Mouse (Mus musculus): ENCODE measurements around the gene Slc2a10. TPM values are rescaled to one million over a fixed set of nuclear protein-coding genes. Genes with fewer than 3 reads are reported as not detected.
"Not testable (repeated sequence)": the region's sequence is repeated elsewhere in the genome, so short reads cannot be mapped to it uniquely, and the experiment has no call there.

Gene Slc2a10
- total RNA-seq, 2 experiments from 2014 or later = 1.3 to 1.4 TPM

DNA sequence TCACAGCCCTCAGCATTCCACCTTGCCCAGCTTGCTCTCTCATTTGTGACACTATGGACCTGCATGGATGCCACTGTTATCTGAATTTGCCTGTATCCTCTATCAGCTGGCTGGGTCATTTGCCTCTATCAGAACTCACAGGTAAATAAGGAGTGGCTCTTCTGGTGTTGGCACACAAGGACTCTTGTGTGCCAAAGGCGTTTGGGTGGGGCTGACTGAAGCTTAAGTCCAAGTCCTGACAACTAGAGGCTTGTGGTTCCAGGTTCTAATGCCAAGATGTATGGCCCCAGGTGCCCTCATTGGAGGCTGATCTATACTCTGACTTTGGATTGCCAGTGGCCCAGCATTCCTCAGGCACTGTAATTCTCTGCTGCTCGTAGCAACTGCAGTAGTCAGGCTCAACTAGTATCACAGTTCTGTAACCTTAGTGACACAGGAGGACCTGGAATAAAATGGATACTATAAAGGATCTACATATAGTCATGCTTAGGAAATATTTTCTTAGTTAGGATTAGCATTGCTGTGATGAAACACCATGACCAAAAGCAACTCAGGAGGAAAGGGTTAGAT is 5.8 kb upstream of the Slc2a10 start:
- no peak for DNase-seq
- intact Hi-C loops (cut with DNase I) = no loop called here

DNA sequence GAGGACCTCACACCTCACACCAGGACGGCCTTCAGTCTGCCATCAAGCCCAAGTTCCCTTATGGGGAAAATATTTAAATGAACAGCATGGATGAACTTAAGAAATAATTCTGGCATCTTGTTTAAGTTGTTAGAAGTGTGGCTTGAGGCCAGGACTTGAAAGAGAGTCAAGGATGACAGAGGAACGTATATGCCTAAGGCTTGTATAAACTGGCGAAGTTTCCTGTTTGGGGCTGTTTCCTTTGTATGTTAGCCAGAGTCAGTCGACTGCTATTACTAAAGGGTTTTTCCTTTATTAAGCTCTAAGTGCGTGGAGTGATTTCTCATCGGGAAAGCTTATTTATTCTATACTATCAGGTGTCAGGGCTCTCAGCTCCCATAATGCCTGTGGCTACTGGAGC is 4.8 kb upstream of the Slc2a10 start:
- intact Hi-C loops (cut with DNase I) = no loop called here
- no peak for DNase-seq

DNA sequence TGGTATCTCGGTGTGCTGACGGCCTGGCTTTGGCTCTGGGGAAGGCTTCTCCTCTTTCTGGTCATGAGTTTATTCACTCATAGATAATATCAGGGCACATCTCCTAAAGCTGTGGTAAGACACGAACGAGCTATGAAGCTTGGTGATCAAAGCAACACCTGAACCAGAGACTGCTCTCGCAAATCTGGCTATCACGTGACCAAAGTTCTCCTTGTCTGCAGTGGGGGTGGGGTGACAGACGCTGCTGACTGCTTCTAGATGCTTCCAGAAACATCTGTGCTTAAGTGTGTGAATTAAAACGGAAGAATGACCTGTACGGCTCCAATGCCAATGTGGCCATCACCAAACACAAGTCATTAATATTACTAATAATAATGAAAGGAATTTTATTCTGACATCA is 6.1 kb downstream of the Slc2a10 start:
- intact Hi-C loops (cut with DNase I) = no loop called here
- no peak for DNase-seq

DNA sequence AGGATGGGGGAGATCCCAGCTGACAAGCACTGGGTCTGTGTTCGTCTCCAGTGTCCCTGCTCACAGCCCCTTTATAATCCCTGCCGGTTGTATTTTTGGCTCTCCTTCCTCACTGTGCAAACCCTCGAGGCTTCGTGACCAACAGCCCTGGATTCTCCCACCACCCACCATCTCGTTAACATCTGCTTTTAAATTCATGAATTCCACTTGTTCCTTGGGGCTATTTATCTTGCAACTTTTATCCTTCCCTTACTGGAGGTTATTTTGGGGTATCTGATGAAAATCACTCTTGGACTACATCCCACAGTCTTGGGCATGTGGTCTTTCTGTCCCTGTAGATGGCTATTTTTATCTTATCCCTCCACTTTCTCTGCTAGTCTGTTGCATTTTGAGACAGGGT is 6.9 kb downstream of the Slc2a10 start:
- no peak for DNase-seq
- intact Hi-C loops (cut with DNase I) = no loop called here

DNA sequence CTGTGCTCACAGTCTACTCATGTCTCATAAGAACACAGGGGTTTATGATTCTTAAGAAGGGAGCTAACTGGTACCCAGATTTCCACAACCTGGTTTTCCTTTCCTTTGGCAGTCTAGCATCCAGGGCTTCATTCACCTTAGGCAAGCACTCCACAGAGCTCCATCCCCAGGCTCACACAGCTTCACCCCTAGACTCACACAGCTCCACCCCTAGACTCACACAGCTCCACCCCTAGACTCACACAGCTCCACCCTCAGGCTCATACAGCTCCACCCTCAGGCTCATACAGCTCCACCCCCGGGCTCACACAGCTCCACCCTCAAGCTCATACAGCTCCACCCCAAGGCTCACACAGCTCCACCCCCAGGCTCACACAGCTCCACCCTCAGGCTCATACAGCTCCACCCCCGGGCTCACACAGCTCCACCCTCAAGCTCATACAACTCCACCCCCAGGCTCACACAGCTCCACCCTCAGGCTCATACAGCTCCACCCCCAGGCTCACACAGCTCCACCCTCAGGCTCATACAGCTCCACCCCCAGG is 7.4 kb downstream of the Slc2a10 start:
- DNase-seq; intact Hi-C loops (cut with DNase I): not testable (repeated sequence)

DNA sequence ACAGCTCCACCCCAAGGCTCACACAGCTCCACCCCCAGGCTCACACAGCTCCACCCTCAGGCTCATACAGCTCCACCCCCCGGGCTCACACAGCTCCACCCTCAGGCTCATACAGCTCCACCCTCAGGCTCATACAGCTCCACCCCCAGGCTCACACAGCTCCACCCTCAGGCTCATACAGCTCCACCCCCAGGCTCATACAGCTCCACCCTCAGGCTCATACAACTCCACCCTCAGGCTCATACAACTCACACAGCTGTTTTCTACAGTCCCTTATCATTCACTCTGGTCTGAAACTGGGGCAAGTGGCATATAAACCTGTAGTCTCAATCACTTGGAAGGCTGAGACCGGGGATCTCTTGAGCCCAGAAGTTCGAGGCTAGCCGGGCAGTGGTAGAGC is 7.9 kb downstream of the Slc2a10 start:
- intact Hi-C loops (cut with DNase I); DNase-seq: not testable (repeated sequence)

DNA sequence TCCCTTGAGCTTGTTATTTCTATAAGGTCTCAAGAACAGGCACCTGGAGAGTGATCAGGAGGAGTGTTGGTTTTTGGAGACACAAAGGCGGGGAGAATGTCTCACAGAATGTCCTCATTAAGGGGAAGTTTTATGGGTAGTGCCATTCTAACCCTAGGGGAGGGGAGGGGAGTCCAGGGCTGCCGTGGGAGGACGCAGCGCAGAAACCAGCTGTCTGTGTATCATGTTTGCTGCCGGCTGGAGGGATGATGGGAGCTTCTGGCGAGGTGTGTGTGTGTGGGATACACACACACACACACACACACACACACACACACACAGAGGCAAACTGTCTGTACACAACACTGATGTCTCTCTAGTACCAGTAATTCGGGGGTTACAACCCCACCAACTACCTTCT is 8.8 kb downstream of the Slc2a10 start:
- intact Hi-C loops (cut with DNase I) = no loop called here
- DNase-seq = no peak

DNA sequence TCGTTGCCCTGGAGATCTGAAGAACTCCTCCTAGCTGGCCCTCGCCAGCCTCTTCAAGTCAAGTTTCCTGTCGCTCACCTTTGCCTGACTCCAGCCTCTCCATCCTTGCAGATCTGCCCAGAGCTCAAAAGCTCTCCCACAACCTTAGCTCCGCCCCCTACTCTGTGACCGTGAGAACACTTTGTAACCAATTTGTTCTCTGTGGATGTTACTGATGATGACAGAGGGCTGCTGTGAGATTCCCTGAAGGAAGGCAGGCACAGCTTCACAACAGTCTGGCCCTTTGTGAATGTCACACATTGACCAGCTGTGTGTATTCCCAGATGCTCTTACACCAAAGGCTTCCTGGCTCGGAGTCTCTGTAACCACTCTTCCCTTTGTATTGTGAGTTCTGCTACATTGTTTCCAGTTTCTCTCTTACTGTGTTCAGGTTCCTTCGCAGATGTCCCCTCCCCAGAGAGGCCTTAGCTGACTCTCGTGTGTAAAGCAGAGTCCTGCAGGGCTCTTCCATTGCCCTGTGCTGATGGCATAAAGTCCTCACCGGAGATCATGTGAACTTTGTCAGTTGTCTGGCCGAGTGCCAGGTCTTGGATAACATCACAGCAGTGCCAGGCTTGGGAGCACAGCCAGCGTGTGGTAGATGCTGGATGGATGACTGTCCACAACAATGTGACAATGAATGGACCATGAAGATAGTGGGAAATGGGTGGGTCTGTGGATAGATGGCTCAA is 9.4 kb downstream of the Slc2a10 start:
- intact Hi-C loops (cut with DNase I) = no loop called here
- no peak for DNase-seq

DNA sequence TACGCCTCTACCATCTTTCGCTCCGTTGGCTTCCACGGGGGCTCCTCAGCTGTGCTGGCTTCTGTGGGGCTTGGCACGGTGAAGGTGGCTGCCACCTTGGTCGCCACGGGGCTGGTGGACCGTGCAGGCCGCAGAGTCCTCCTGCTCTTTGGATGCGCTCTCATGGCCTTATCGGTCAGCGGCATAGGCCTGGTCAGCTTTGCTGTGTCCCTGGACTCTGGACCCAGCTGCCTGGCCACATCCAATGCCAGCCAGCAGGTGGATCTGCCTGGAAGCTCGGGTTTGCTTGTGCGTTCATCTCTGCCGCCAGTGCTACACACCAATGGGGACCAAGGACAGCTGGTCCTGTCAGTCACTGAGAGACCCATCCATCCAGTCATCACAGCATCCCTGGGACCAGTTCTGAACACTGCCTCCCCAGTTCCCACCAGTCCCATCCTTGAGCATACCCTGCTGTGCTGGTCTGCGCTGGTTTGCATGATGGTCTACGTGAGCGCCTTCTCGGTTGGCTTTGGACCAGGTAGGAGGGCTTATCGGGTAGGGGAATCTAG is 11.7 kb downstream of the Slc2a10 start:
- no peak for DNase-seq
- intact Hi-C loops (cut with DNase I) = no loop called here

DNA sequence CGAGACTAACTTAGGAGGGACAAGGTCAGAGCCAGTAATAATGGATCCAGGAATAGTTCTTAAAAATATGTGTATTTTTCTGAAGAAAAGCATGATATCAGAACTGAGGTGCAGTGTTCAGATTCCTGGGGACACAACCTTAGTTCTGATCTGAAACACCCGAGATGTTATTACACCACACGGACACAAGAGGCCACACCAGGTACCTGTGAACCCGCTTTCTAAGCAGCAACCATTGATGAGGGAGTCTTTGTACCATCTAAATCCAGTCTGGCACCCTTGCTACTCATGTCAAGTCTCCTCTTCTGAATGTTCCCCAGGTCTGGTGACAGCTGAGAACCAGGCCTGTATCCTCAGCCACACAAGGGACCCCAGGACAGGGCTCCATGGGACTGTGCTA is 22.0 kb downstream of the Slc2a10 start:
- intact Hi-C loops (cut with DNase I) = no loop called here
- no peak for DNase-seq

DNA sequence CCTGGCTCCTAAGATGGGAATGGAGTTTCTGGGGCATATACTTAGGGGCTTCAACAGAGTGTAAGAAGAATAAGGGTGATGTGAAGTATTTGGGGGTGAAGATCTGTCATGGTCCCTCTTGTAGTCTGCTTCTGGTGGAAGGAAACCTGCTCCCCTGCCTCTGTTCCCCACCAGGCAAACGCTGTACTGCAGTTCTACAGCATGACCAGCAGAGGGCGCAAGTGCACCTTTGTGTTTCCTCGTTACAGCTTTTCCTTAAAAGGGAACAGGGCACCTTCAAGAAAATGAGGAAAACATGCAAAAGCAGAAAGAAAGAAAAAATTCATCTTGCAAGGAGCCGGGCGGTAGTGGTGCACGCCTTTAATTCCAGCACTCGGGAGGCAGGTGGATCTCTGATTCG is 25.5 kb downstream of the Slc2a10 start:
- intact Hi-C loops (cut with DNase I) = loop anchor here (1.0 kb wide), 1 partner anchor 222 kb away; no protein-coding TSS in a partner anchor

DNA sequence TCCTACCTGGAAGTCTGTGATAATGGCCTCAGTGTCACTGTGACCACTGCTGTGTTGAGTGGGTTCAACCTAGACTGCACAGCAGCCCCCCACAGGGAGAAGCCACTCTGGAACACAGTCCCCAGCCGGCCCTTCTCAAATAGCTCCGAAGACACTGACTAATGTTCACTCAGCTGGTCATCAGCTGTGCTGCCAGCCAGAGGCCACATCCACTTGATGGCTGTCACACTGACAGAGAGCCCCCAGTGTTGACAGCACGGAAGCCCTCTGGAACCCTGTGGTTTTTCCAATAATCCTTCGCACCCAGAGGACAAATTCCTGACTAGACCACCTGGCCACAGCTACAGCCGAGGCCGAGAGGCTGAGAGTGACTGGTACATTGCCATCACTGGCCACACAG is 30.2 kb downstream of the Slc2a10 start:
- no peak for DNase-seq
- intact Hi-C loops (cut with DNase I) = loop anchor here (5.0 kb wide), 1 partner anchor 69 kb away; no protein-coding TSS in a partner anchor

More for the DNA sequence above, 25.5 kb downstream of the Slc2a10 start:
- DNase-seq = peak in 1 of 2 experiments; percentile 51

DNA sequence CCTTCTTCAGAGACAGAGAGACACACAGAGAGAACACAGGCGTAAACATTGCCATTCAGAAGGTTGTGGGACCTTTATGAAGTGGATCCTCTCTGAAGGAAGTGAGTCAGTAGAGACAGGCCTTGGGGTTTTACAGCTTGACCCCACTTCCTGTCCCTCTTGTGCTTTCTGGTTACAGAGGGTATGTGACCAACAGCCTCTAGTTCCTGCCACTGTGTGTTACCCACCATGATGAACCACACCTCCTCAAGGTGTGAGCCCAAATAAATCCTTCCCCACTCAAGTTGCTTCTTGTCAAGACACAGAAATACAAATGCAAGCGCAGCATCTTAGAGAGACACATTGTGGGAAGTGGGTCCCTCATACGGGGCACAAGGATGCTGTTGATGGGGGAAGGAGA is 37.4 kb downstream of the Slc2a10 start:
- DNase-seq = no peak
- intact Hi-C loops (cut with DNase I) = no loop called here

DNA sequence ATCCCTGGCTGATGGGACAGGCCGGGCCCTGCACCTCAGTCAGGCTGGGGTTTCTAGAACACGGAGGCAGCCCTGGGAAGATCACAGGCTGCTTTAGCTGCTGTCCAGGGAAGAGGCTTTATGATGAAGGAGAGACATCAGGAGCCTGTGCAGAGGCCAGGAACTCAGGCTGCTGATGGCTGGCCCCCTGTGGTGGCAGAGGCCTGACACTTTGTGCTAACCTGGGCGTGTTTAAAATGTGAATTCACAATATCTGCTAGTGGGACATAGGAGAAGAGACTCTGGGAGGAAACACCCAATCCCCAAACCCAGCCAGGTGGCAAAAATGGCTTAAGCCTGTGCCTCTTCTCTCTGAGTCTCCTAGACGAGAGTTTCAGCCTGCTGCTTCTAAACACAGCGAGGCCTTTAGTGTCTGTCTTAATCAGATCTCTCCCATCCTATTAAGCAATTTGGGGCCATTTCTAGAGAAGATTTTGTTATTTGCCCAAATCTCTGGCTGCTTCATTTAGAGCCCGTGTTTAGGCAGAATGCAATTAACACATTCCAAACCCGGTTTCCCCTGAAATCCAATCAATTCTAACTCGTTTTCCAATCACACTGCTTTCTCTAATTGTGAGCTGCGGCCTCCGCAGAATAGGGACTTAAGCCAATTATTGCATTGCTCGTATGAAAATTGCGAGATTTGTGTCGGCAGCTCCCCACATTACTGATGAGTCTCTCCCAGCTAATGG is 39.5 kb downstream of the Slc2a10 start:
- intact Hi-C loops (cut with DNase I) = no loop called here
- no peak for DNase-seq

DNA sequence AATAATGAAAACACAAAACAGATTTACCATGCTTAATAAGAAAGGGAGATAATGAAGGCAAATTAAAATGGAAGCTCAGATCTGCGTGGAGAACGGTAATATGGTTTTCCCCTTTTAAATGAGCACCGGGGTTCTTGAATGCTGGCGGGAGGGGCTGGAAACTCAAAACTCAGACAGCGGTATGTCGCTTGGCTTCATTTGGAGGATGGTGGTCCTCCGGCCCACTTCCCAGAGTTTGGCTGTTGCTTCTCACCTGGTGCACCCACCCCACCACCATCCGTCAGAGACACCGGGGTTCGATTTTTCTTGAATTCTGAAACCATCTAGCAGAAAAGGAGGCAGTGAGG is 40.1 kb downstream of the Slc2a10 start:
- DNase-seq = no peak
- intact Hi-C loops (cut with DNase I) = no loop called here

DNA sequence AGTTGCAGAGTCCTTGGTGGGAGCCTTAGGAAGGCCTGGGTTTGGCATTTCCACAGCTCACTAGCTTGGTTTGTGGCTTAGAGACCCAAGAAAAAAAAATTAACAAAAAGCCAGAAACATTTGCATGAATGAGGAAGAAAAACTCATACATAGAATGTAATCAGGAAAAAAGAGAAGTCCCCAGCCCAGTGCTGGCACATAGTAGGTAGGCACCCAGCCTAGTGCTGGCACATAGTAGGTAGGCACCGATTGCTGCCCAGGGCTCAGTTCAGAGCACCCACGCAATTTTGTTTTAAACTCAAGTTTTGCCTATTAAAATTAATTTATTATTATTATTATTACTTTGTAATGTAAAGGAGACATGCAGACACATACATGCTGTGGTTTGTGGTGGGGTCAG is 42.1 kb downstream of the Slc2a10 start:
- intact Hi-C loops (cut with DNase I) = no loop called here
- DNase-seq = no peak

DNA sequence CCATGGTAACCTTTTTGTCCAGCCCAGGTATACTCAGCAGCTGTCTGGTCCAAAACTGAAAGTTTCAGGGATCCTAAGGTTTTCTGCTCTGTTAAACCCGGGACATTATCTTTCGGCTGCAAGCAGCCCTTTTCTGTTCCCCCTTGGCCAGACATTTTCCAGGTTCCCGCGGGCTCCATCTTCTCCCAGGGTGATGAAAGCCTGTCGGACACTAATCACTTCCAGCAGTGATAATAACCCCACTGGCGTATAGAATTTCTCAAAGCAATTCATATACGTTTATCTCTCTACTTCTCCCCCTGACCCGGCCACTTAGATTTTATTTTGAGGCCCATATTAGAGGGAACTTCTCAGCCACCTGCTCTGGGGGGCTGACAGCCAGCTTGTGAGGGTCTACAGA is 42.8 kb downstream of the Slc2a10 start:
- intact Hi-C loops (cut with DNase I) = no loop called here
- DNase-seq = no peak

DNA sequence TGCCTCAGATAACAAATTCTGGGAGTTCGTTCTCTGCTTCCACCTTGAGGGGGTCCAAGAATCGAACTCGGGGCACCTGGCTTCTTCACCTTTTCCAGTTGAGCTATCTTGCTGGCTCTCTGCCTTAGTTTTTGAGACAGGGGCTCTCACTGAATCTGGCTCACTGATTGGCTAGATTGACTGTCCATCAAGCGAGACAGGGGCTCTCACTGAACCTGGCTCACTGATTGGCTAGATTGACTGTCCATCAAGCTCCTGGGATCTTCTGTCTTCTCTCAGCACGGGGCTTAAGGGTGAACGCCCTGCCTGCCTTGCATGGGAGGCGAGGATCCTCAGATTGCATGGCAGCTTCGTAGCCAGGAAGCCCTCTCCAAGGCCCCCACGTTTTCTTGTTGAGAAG is 43.8 kb downstream of the Slc2a10 start:
- DNase-seq = no peak
- intact Hi-C loops (cut with DNase I) = no loop called here

DNA sequence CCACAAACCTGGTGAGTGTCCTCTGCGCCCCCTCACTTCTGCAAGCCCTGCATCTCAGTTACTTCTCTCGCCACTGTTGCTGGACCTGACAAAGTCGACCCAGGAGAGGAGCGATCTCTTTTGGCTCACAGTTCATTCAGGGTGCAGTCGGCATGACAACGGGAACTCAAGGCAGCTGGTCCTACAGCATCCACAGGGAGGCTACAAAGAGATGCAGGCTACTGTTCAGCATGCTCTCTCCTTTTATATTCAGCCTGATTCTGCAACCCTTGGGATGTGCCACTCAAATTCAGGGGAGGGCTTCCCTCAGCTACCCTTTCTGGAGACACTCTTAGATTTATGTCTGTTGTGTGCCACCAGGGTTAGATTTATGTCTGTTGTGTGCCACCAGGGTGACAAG is 45.0 kb downstream of the Slc2a10 start:
- DNase-seq = no peak
- intact Hi-C loops (cut with DNase I) = no loop called here

DNA sequence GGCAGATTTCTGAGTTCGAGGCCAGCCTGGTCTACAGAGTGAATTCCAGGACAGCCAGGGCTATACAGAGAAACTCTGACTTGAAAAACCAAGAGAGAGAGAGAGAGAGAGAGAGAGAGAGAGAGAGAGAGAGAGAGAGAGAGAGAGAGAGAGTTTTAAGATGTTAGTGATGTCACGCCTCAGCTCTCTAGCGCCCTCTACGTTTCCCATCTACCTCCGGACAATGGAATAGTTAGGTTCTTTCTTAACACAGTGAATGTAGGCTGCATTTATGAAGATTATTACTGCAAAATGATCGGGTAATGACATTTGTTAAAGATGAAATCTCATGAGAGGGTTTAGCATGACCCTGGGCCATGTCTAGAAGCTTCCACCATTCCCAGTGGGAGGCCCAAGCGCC is 46.8 kb downstream of the Slc2a10 start:
- intact Hi-C loops (cut with DNase I); DNase-seq: not testable (repeated sequence)

DNA sequence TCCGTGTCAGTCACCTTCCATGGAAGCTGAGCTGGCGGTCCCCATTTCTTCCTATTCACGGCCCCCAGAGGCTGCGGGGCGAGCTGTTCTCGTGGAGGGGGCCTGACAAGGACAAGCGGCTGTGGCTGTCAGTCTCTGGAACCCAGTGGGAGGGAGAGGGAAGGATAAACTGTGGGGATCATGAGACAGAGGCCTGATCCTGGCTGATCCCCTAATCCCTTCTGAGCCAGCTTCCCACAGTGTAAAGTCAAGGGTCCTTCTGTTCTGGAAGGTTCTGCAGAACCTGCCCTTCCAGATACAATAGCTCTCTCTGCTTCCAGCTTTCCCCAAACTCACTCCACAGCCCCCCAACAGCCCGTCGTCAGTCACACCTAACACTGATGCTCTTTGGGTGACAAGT is 50.5 kb downstream of the Slc2a10 start:
- intact Hi-C loops (cut with DNase I) = no loop called here
- DNase-seq = no peak

Measured in gastrocnemius, postnatal 36 days (tissue).